Mouse (Mus musculus): Measurements from ENCODE around the gene Trip13. TPM values are rescaled to one million over a fixed set of nuclear protein-coding genes. Genes with fewer than 3 reads are reported as not detected.

Trip13 gene
- total RNA-seq, 4 experiments from 2014 or later: 0.34 to 2.2 (median 0.65) TPM

GRCm38 (mm10) chr13:73887415-73887874 lies 50.1 kb downstream of the Trip13 start:
- DNase-seq (ENCODE audit: low spot score in 2 of 2): no peak

GRCm38 (mm10) chr13:73886601-73887000 lies 51.0 kb downstream of the Trip13 start:
- no peak for DNase-seq (ENCODE audit: low spot score in 2 of 2)

GRCm38 (mm10) chr13:73886066-73886465 lies 51.5 kb downstream of the Trip13 start:
- no peak for DNase-seq (ENCODE audit: low spot score in 2 of 2)

GRCm38 (mm10) chr13:73885656-73886055 lies 51.9 kb downstream of the Trip13 start:
- no peak for DNase-seq (ENCODE audit: low spot score in 2 of 2)

GRCm38 (mm10) chr13:73881347-73881746 lies 56.2 kb downstream of the Trip13 start:
- DNase-seq (ENCODE audit: low spot score in 2 of 2): no peak

GRCm38 (mm10) chr13:73879824-73880223 lies 57.8 kb downstream of the Trip13 start:
- DNase-seq (ENCODE audit: low spot score in 2 of 2): peak in 1 of 2 experiments; percentile 9

- no peak for DNase-seq (ENCODE audit: low spot score in 2 of 2)
These were observed 65.4 kb downstream of the Trip13 start for GRCm38 (mm10) chr13:73872159-73872558.

Small RNAs within 50 kb of the gene (microRNA-seq; reads per million reads assigned to microRNA genes)
- gene Gm25197: 0 reads per million in 2 experiments

Other genes with a start within 250 kb of the Trip13 start
- gene Slc6a19, start 232.9 kb downstream of the Trip13 start, total RNA-seq (2022): under 1 TPM; 0.14 to 0.45 (median 0.32) TPM
- gene Slc12a7, start 204.7 kb downstream of the Trip13 start, total RNA-seq (2022): 1 to 10 TPM; 4.3 to 7.4 (median 6.5) TPM
- 10 to 100 TPM in 1 of 4 experiments, 1 to 10 TPM in 3; 6.1 to 12.0 (median 7.5) TPM for gene Nkd2, start 90.2 kb downstream of the Trip13 start, total RNA-seq (2022)
- gene Brd9, start within 50 bp of the Trip13 start, total RNA-seq (2022): 100 to 1,000 TPM; 107 to 121 (median 112) TPM
- not detected for gene Zdhhc11, start 26.1 kb upstream of the Trip13 start, total RNA-seq (2022)
- gene Tppp, start 71.6 kb upstream of the Trip13 start, total RNA-seq (2022): 100 to 1,000 TPM; 243 to 278 (median 268) TPM
- 1 to 10 TPM; 1.0 to 2.4 (median 1.1) TPM for gene Cep72, start 124.5 kb upstream of the Trip13 start, total RNA-seq (2022)
- 1 to 10 TPM; 1.4 to 2.4 (median 1.8) TPM for gene Slc9a3, start 183.7 kb upstream of the Trip13 start, total RNA-seq (2022)